Mouse (Mus musculus) lung, postnatal 36 days (tissue): ENCODE results near the gene Tbc1d5.

Experiments
- DNase-seq: peaks from one replicate; pipeline ENCODE4 v3.0.0; 2022; ENCODE audit warnings: mixed read lengths

Gene Tbc1d5

GRCm38 (mm10) chr17:51040861-51041260 lies 138.3 kb downstream of the Tbc1d5 start:
- no peak for DNase-seq

- DNase-seq = no peak
These were observed 155.9 kb downstream of the Tbc1d5 start for GRCm38 (mm10) chr17:51023227-51023626.

- no peak for DNase-seq
These were observed 162.8 kb downstream of the Tbc1d5 start for GRCm38 (mm10) chr17:51016384-51016783.

- DNase-seq = no peak
These were observed 165.2 kb downstream of the Tbc1d5 start for GRCm38 (mm10) chr17:51013908-51014307.

- no peak for DNase-seq
These were observed 176.0 kb downstream of the Tbc1d5 start for GRCm38 (mm10) chr17:51003179-51003578.

GRCm38 (mm10) chr17:50998216-50998615 lies 180.9 kb downstream of the Tbc1d5 start:
- DNase-seq = no peak

GRCm38 (mm10) chr17:50993294-50993993 lies 185.7 kb downstream of the Tbc1d5 start:
- peak; percentile 72 for DNase-seq

- no peak for DNase-seq
These were observed 188.3 kb downstream of the Tbc1d5 start for GRCm38 (mm10) chr17:50990770-50991405.

- no peak for DNase-seq
These were observed 191.2 kb downstream of the Tbc1d5 start for GRCm38 (mm10) chr17:50987935-50988334.

GRCm38 (mm10) chr17:50981933-50982332 lies 197.2 kb downstream of the Tbc1d5 start:
- no peak for DNase-seq

GRCm38 (mm10) chr17:50972142-50972541 lies 207.0 kb downstream of the Tbc1d5 start:
- peak; percentile 11 for DNase-seq

GRCm38 (mm10) chr17:50966147-50966546 lies 213.0 kb downstream of the Tbc1d5 start:
- DNase-seq = no peak

- DNase-seq = no peak
These were observed 224.8 kb downstream of the Tbc1d5 start for GRCm38 (mm10) chr17:50954313-50954712.

GRCm38 (mm10) chr17:50922308-50922707 lies 256.8 kb downstream of the Tbc1d5 start:
- no peak for DNase-seq

GRCm38 (mm10) chr17:50915216-50915615 lies 263.9 kb downstream of the Tbc1d5 start:
- no peak for DNase-seq

- DNase-seq = peak; percentile 17
These were observed 270.4 kb downstream of the Tbc1d5 start for GRCm38 (mm10) chr17:50908568-50909335.

- DNase-seq = no peak
These were observed 271.0 kb downstream of the Tbc1d5 start for GRCm38 (mm10) chr17:50908160-50908559.

- no peak for DNase-seq
These were observed 272.5 kb downstream of the Tbc1d5 start for GRCm38 (mm10) chr17:50906630-50907029.

GRCm38 (mm10) chr17:50904463-50904862 lies 274.7 kb downstream of the Tbc1d5 start:
- DNase-seq = no peak

- no peak for DNase-seq
These were observed 281.3 kb downstream of the Tbc1d5 start for GRCm38 (mm10) chr17:50897867-50898266.

GRCm38 (mm10) chr17:50889475-50889874 lies 289.7 kb downstream of the Tbc1d5 start:
- peak; percentile 19 for DNase-seq

GRCm38 (mm10) chr17:50879910-50880309 lies 299.2 kb downstream of the Tbc1d5 start:
- DNase-seq = no peak

- peak; percentile 42 for DNase-seq
These were observed 302.7 kb downstream of the Tbc1d5 start for GRCm38 (mm10) chr17:50876451-50876850.

GRCm38 (mm10) chr17:50874067-50874466 lies 305.1 kb downstream of the Tbc1d5 start:
- DNase-seq = no peak
